Mouse (Mus musculus) gastrocnemius, adult 2 months (tissue): ENCODE results near the gene Kazald1. TPM values are rescaled to one million over a fixed set of nuclear protein-coding genes. Genes with fewer than 3 reads are reported as not detected.

Source experiments
- DNase-seq: peaks from one replicate; pipeline ENCODE4 v3.0.0; 2022
- H3K27ac ChIP-seq: fragments of 200-600 bp; 2 replicates; pipeline ENCODE4 v1.8.1; 2022; ENCODE audit warnings: mild to moderate bottlenecking
- H3K4me3 ChIP-seq: fragments of 200-600 bp; 2 replicates; pipeline ENCODE4 v1.8.1; 2022; ENCODE audit warnings: mild to moderate bottlenecking, moderate library complexity
- CTCF ChIP-seq: fragments of 200-600 bp; IDR thresholded peaks from 2 replicates; pipeline ENCODE4 v1.8.1; 2022; ENCODE audit warnings: antibody characterized with exemption, mild to moderate bottlenecking, moderate library complexity
- intact Hi-C: fragments of 180-260 bp; cut with DNase I; formaldehyde crosslinking; loops from one replicate; pipeline ENCODE4 v1.15.1; 2025
- total RNA-seq, 2 experiments: library from RNA; stranded (reverse); gene quantifications; 2 replicates each; pipeline ENCODE4 v1.2.3; 2021

The Kazald1 gene
- total RNA-seq, 2 experiments from 2014 or later = 4.2 to 5.9 TPM

GRCm38 (mm10) chr19:45105591-45105990 is 30.6 kb downstream of the Kazald1 start:
- no peak for DNase-seq
- H3K4me3 ChIP-seq = no peak overlapping the region

GRCm38 (mm10) chr19:45106689-45107088 is 31.6 kb downstream of the Kazald1 start:
- no peak for TF ChIP-seq CTCF
- Histone ChIP-seq H3K27ac (no peak overlapping the region), H3K4me3 (no peak overlapping the region)
- intact Hi-C loops = no loop called here
- DNase-seq = no peak

More at GRCm38 (mm10) chr19:45105591-45105990, 30.6 kb downstream of the Kazald1 start:
- no peak overlapping the region for H3K27ac ChIP-seq
- intact Hi-C loops = no loop called here
- no peak for TF ChIP-seq CTCF

GRCm38 (mm10) chr19:45110681-45111080 is 35.6 kb downstream of the Kazald1 start:
- no peak for DNase-seq
- intact Hi-C loops = no loop called here
- Histone ChIP-seq H3K4me3 (no peak overlapping the region), H3K27ac (no peak overlapping the region)
- no peak for TF ChIP-seq CTCF

- H3K27ac ChIP-seq = no peak overlapping the region
- DNase-seq = no peak
- intact Hi-C loops = no loop called here
- peak; percentile 19; the same call in 1 of the 2 replicates for TF ChIP-seq CTCF
- no peak overlapping the region for H3K4me3 ChIP-seq
These were observed 37.4 kb downstream of the Kazald1 start for GRCm38 (mm10) chr19:45112444-45112843.

GRCm38 (mm10) chr19:45113791-45114460 is 38.9 kb downstream of the Kazald1 start:
- TF ChIP-seq CTCF = no peak
- no peak for DNase-seq
- Histone ChIP-seq H3K4me3 (no peak overlapping the region), H3K27ac (no peak overlapping the region)
- intact Hi-C loops = no loop called here

GRCm38 (mm10) chr19:45114772-45115171 is 39.7 kb downstream of the Kazald1 start:
- Histone ChIP-seq H3K27ac (no peak overlapping the region), H3K4me3 (no peak overlapping the region)
- DNase-seq = no peak
- TF ChIP-seq CTCF = no peak
- intact Hi-C loops = no loop called here

GRCm38 (mm10) chr19:45116798-45117197 is 41.8 kb downstream of the Kazald1 start:
- DNase-seq = peak; percentile 52
- intact Hi-C loops = loop anchor here (1.0 kb wide), 1 partner anchor 45 kb away; no protein-coding TSS in a partner anchor
- H3K27ac ChIP-seq = no peak overlapping the region
- peak; percentile 66 for TF ChIP-seq CTCF
- no peak overlapping the region for H3K4me3 ChIP-seq

Other genes starting within 250 kb of the Kazald1 start
- 10 to 100 TPM; 11.9 to 14.5 TPM for gene Slf2, start 144.1 kb upstream of the Kazald1 start, total RNA-seq
- under 1 TPM; 0.10 to 0.11 TPM for gene Sema4g, start 86.1 kb upstream of the Kazald1 start, total RNA-seq
- 10 to 100 TPM; 18.0 to 25.4 TPM for gene Twnk, start 69.6 kb upstream of the Kazald1 start, total RNA-seq
- 10 to 100 TPM; 31.0 to 42.5 TPM for gene Mrpl43, start 68.8 kb upstream of the Kazald1 start, total RNA-seq
- 10 to 100 TPM; 21.0 to 29.3 TPM for gene Lzts2, start 60.8 kb upstream of the Kazald1 start, total RNA-seq
- 1 to 10 TPM; 5.9 to 6.8 TPM for gene Pdzd7, start 29.5 kb upstream of the Kazald1 start, total RNA-seq
- 10 to 100 TPM; 17.1 to 25.1 TPM for gene Sfxn3, start 27.7 kb upstream of the Kazald1 start, total RNA-seq
- not detected for gene Tlx1, start 75.4 kb downstream of the Kazald1 start, total RNA-seq
- gene Lbx1, start 160.6 kb downstream of the Kazald1 start, total RNA-seq = 10 to 100 TPM; 46.0 to 66.8 TPM